Mouse (Mus musculus) CD8-positive naive resting alpha-beta T cell, adult 57 days (primary cell): ENCODE measurements around the gene Gm11555. TPM values are rescaled to one million over a fixed set of nuclear protein-coding genes. Genes with fewer than 3 reads are reported as not detected.

ENCODE experiments used
- total RNA-seq: library from RNA; stranded (reverse); gene quantifications from one replicate; pipeline ENCODE4 v1.2.4, GENCODE M21; 2023

Gm11555 gene
- total RNA-seq, result not detected

DNA sequence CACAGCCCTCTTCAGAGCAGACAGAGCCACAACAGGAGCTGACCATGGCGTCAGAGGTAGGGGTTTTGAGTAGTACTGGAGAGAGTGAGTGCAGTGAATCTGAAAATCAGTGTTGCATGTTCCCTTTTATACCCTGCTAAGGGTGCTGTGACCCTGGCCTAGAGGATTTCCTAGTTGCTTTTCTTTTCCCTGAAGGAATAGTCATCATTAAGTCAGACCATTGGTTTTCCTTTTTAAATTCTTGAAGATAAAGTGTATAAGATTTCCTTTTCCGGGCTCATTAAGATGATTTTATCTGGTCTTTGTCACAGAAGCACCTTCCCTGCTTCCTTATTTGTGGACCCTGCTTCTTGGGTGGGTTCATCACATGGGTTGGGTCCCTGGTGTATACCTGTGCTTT lies at the start of gene Gm11555:
Gm11555 (minus strand) TSS at position 101 of the 400 bp plus-strand sequence.

DNA sequence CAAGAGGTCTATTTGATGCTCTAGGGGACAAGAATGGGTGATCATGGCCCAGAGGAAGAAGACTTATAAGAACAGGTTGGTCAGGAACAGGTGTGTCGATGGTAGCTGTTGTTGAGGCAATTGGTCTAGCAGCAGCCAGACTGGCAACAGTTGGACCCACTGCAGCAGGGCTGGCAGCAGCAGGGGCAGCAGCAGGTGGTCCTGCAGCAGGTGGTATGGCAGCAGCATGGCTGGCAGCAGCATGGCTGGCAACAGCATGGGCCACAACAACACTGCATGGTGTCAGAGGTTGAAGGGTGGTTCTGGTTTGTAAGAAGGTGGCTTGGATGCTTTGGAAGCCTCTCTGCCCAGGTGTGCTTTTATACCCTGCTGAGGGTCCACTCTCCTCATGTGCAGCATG lies 40.4 kb upstream of the Gm11555 start, which contains the start of gene Gm14190:
Gm14190 (minus strand) TSS at position 278 of the 400 bp plus-strand sequence.

DNA sequence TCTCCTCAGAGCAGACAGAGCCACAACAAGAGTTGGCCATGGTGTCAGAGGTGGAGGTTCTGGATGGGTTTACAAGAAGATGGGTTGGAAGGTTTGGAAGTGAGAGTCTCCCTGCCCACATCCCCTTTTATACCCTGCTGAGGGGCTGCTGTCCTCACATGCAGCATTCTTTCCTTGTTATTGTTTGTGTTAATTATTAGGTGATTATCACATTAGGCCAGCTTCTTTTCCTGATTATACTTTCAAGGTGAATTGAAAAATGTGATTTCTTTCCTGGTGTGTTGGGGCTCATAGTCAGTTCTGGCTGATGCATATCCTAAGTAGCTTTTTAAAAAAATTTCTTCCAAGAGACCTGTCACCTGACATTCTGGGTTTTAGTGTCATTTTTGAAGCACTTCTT lies 15.8 kb upstream of the Gm11555 start, which contains the start of gene Krtap4-6:
Krtap4-6 (minus strand) TSS at position 101 of the 400 bp plus-strand sequence.

DNA sequence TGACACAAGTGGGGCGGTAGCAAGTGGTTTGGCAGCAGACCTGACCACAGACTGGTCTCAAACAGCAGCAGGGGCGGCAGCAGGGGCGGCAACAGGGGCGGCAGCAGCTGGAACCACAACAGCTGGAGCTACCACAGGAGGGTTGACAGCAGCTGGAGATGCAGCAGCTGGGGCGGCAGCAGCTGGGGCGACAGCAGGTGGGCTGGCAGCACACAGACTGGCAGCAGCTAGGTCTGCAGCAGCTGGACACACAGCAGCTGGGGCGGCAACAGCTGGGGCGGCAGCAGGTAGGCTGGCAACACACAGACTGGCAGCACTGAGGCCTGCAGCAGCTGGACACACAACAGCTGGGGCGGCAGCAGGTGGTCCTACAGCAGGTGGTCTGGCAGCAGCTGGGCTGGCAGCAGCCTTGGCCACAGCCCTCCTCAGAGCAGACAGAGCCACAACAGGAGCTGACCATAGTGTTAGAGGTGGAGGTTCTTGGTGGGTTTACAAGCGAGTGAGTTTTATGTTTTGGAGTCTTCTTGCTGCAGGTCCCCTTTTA lies 8.5 kb upstream of the Gm11555 start, which contains the start of gene Gm11563:
Gm11563 (minus strand) TSS at position 494 of the 544 bp plus-strand sequence.

DNA sequence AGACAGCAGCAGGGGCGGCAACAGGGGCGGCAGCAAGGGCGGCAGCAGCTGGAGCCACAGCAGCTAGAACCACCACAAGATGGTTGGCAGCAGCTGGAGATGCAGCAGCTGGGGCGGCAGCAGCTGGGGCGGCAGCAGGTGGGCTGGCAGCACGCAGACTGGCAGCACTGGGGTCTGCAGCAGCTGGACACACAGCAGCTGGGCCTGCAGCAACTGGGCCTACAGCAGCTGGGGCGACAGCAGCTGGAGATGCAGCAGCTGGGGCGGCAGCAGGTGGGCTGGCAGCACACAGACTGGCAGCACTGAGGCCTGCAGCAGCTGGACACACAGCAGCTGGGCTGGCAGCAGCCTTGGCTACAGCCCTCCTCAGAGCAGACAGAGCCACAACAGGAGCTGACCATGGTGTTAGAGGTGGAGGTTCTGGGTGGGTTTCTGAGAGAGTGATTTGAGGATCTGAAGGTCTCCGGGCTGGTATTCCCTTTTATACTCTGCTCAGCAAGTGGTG lies 6.3 kb downstream of the Gm11555 start, which contains the start of gene Krtap4-7:
Krtap4-7 (minus strand) TSS at position 455 of the 505 bp plus-strand sequence.

DNA sequence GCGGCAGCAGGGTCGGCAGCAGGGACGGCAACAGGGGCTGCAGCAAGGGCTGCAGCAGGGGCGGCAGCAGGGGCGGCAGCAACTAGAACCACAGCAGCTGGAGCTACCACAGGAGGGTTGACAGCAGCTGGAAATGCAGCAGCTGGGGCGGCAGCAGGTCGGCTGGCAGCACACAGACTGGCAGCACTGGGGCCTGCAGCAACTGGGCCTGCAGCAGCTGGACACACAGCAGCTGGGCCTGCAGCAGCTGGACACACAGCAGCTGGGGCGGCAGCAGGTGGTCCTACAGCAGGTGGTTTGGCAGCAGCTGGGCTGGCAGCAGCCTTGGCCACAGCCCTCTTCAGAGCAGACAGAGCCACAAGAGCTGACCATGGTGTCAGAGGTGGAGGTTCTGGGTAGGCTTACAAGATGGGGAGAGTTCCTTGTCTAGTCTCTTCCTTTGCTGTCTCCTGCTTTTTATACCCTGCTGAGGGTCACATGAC lies 15.3 kb downstream of the Gm11555 start, which contains the start of gene Krtap4-2:
Krtap4-2 (minus strand) TSS at position 432 of the 482 bp plus-strand sequence.

DNA sequence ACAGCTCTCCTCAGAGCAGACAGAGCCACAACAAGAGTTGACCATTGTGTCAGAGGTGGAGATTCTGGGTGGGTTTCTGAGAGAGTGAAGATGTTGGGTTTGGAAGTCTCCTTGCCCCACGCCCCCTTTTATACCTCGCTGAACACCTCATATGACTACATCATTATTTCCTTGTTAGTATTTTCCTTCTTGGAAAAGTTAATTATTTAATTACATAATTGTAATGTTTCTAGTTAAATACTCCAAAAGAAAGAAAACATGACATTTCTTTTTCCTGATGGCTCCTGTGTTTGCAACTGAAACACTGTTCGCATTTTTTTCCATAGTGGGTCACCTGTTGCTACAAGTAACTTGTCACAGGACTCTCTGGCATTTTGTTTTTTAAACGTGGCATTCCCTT lies 21.9 kb downstream of the Gm11555 start, which contains the start of gene Krtap4-1:
Krtap4-1 (minus strand) TSS at position 101 of the 400 bp plus-strand sequence.

DNA sequence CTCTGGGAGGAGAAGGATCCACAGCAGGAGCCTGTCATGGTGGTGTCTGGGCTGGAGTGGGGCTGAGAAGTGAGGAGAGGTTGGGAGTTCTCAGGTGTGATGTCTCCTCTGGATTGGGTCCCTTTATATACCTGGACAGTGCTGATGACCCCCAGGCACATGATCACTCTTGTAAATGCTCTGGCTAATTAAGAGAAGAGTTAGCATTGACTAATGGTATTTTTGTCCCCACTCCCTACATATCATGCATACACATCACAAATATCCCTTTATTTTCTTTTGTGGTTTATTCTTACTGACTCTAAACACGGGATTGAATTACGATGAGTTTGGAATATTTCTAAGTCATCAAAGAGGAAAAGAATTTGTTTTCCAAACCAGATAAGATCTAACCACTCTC lies 29.7 kb downstream of the Gm11555 start, which contains the start of gene Gm11562:
Gm11562 (minus strand) TSS at position 101 of the 400 bp plus-strand sequence.

DNA sequence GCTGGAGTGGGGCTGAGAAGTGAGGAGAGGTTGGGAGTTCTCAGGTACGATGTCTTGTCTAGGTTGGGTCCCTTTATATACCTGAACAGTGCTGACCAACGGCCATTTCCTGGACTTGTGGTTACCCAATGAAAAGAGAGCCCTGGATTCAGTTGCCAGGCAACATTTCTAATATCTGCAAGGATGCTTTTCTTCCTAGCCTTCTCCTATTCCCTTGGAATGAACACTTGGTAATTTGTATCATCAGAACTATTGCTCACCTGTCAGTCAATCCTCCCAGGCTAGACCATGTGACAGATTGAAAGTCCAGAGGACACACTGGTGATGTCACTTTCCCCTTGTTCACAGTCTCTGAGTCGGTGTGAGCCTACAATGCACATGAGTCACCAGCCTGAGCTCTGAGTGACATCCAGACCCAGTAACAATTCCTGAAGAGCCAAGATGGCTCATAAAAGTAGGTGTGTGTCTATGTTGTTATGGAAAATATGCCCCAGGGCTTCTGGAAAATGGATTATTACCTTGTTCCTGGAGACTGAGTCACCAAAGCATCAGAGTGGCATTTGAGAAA lies 35.2 kb downstream of the Gm11555 start, which contains the start of gene Krtap2-4:
Krtap2-4 (minus strand) TSS at position 51 of the 568 bp plus-strand sequence.

DNA sequence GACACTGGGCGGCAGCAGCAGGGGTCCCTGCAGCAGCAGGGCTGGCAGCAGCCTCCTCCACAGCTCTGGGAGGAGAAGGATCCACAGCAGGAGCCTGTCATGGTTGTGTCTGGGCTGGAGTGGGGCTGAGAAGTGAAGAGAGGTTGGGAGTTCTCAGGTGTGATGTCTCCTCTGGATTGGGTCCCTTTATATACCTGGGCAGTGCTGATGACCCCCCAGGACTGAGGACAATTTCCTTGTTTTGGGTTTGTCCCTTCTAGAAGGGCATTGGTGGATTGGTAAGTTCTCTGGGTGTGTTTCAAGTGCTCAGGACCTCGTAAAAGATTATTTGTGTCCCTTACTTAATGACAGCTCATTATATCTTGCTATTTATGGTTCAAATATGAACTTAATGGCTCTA lies 39.9 kb downstream of the Gm11555 start, which contains the start of gene Gm11937:
Gm11937 (minus strand) TSS at position 101 of the 400 bp plus-strand sequence.

DNA sequence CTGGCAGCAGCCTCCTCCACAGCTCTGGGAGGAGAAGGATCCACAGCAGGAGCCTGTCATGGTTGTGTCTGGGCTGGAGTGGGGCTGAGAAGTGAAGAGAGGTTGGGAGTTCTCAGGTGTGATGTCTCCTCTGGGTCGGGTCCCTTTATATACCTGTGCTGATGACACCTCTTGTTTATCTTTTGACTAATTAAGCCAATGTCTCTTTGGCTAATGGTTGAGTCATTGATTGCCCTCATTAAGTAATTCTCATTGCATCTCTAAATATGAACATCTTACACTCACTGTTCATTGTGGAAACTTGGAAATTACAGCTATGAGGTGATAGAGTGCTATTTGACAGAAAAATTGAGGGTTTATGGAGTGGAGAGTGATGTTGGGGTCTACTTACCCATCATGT lies 46.8 kb downstream of the Gm11555 start, which contains the start of gene Gm11938:
Gm11938 (minus strand) TSS at position 101 of the 400 bp plus-strand sequence.

Other genes starting within 250 kb of the Gm11555 start
- not detected for gene Krt12, start 228.0 kb downstream of the Gm11555 start, total RNA-seq
- not detected for gene Krt20, start 212.1 kb downstream of the Gm11555 start, total RNA-seq
- not detected for gene Krt23, start 157.1 kb downstream of the Gm11555 start, total RNA-seq
- not detected for gene Krt39, start 128.9 kb downstream of the Gm11555 start, total RNA-seq
- not detected for gene Krt40, start 107.1 kb downstream of the Gm11555 start, total RNA-seq
- not detected for gene Krtap3-3, start 99.4 kb downstream of the Gm11555 start, total RNA-seq
- gene Krtap3-2, start 93.4 kb downstream of the Gm11555 start, total RNA-seq, result not detected
- gene Gm11939, start 90.8 kb downstream of the Gm11555 start, total RNA-seq, result not detected
- gene Krtap3-1, start 83.6 kb downstream of the Gm11555 start, total RNA-seq, result not detected
- not detected for gene Krtap1-5, start 69.2 kb downstream of the Gm11555 start, total RNA-seq
- not detected for gene Krtap1-4, start 66.6 kb downstream of the Gm11555 start, total RNA-seq
- gene Krtap1-3, start 58.9 kb downstream of the Gm11555 start, total RNA-seq, result not detected
- not detected for gene Krtap9-3, start 52.1 kb downstream of the Gm11555 start, total RNA-seq
- not detected for gene Gm11938, start 46.9 kb downstream of the Gm11555 start, total RNA-seq
- gene Gm11937, start 40.0 kb downstream of the Gm11555 start, total RNA-seq, result not detected
- gene Krtap2-4, start 35.4 kb downstream of the Gm11555 start, total RNA-seq, result not detected
- gene Gm11562, start 29.8 kb downstream of the Gm11555 start, total RNA-seq, result not detected
- gene Krtap4-1, start 22.0 kb downstream of the Gm11555 start, total RNA-seq, result not detected
- not detected for gene Krtap4-2, start 15.2 kb downstream of the Gm11555 start, total RNA-seq
- gene Krtap4-7, start 6.1 kb downstream of the Gm11555 start, total RNA-seq, result not detected
- not detected for gene Gm11563, start 8.7 kb upstream of the Gm11555 start, total RNA-seq
- not detected for gene Krtap4-6, start 15.7 kb upstream of the Gm11555 start, total RNA-seq
- not detected for gene Gm14190, start 40.5 kb upstream of the Gm11555 start, total RNA-seq
- gene Gm14180, start 84.1 kb upstream of the Gm11555 start, total RNA-seq, result not detected
- gene Gm11595, start 122.7 kb upstream of the Gm11555 start, total RNA-seq, result not detected
- not detected for gene Krtap4-8, start 130.5 kb upstream of the Gm11555 start, total RNA-seq
- not detected for gene Krtap4-9, start 135.0 kb upstream of the Gm11555 start, total RNA-seq
- gene Gm11596, start 143.2 kb upstream of the Gm11555 start, total RNA-seq, result not detected
- not detected for gene Gm11569, start 148.7 kb upstream of the Gm11555 start, total RNA-seq
- not detected for gene Gm11554, start 154.2 kb upstream of the Gm11555 start, total RNA-seq
- not detected for gene Krtap4-13, start 159.7 kb upstream of the Gm11555 start, total RNA-seq
- not detected for gene Gm11564, start 165.4 kb upstream of the Gm11555 start, total RNA-seq
- not detected for gene 2300003K06Rik, start 187.8 kb upstream of the Gm11555 start, total RNA-seq
- gene Krtap4-16, start 201.4 kb upstream of the Gm11555 start, total RNA-seq, result not detected
- gene Gm11568, start 207.7 kb upstream of the Gm11555 start, total RNA-seq, result not detected
- not detected for gene Gm11559, start 214.2 kb upstream of the Gm11555 start, total RNA-seq
- gene Krtap9-1, start 223.2 kb upstream of the Gm11555 start, total RNA-seq, result not detected
- gene Gm11567, start 229.0 kb upstream of the Gm11555 start, total RNA-seq, result not detected